Mouse (Mus musculus): ENCODE results near the gene Fam240a. TPM values are rescaled to one million over a fixed set of nuclear protein-coding genes. Genes with fewer than 3 reads are reported as not detected.

Fam240a gene
- polyA plus RNA-seq, 1 experiment from 2014 or later: not detected

DNA sequence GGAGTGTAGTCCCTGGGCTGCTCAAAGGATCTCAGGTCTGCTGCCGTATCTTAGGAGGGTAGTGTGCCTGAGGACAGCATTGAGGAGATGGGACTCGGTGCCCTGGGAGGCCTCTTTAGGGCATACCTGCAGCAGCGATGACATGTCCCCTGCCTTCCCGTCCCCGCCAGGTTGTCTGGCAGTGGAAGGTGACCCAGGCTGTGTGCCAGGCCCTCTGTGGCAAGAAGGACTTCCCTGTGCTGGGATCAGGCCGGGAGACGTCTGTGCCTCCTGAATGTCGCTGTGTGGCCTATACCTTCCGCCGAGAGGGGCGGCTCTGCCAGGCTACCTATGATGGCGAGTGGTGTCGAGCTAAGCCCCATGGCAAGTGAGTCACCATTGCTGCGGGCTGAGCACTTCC, 27.7 kb downstream of the Fam240a start:
- Histone ChIP-seq H3K4me2 (replicated peaks) (no peak overlapping the region), H3K4me3 (replicated peaks) (no peak overlapping the region), H3K27ac (no peak overlapping the region), H3K4me1 (replicated peaks) (0 out of 2 replicates have a peak, but pooled peaks cover 4% of the 10 kb centered on the region), H3K36me3 (no peaks in the 10 kb centered on the region), H3K9ac (replicated peaks) (no peak overlapping the region), H3K27me3 (peaks cover 2% of the 10 kb centered on the region; the same call in 1 of the 2 replicates), H3K9me3 (no peaks in the 10 kb centered on the region)
- no peak for ATAC-seq
- WGBS: 87% methylated on average over 14 of the region's 14 CpGs

DNA sequence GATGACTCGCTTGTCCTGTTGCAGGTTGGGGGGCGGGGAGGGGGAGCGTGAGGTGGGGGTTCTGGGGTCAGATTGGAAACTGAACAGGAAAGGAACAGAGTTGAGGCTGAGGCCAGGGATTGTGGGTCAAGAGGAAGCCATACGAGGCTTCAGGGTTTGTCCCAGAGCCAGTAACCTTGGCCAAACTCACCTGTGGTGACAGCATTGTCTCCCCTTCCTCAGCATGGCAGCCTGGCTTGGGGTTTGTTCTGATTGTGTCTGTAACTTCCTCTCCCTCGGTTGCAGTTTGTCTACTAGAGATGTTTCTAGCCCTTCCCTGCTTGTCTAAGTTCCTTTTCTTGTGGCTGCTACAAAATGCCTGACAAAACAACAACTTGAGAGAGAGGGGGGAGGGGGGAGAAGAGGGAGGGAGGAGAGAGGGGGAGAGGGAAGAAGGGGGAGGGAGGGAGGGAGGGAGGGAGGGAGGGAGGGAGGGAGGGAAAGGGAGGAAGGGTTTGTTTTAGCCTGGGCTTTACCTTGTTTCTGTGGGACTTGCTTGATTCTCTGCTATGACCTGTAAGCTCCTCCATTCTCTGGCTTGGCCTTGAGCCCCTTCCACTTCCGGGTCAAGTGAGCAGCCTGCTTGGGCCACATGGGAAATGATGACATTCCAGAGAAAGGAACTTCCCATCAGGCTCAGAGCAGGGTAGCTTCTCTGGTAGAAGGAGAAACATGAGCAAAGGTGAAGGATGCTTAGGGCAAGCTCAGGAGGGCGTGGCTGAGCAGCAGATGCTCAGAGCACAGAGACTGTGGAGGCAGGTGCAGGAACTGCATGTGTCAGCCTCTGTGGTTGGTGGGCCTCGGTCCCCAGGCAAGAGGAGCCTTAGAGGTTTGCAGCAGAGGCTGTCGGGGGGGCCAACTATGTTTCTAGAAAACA, 29.0 kb downstream of the Fam240a start:
- H3K4me1 ChIP-seq (replicated peaks): 0 out of 2 replicates have a peak, but pooled peaks cover 4% of the 10 kb centered on the region
- 71% methylated on average over 9 of the region's 9 CpGs for WGBS
- H3K27ac ChIP-seq: no peak overlapping the region

DNA sequence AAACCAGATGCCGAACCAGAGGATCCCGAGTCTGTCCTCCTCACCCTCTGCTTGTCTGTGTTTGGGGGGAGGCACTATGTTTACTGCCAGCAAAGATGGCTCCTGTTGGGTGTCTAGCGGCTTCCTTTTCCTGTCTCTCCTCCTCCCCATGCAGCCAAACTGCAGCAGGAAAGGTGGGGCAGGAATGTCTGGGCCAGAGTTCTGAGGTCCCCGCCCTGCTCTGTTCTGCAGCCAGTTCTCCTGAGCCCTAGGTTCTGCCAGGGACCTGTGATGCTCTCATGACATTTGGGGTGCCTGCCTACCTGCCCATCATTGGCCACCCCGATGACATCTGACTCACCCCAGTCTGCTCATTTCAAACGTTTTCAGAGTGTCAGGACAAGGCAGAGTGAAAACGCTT, 34.7 kb downstream of the Fam240a start:
- ATAC-seq: no peak
- 78% methylated on average over 7 of the region's 7 CpGs for WGBS
- H3K36me3 ChIP-seq: no peaks in the 10 kb centered on the region
- peaks cover 12% of the 10 kb centered on the region for H3K4me1 ChIP-seq (replicated peaks)
- H3K27ac ChIP-seq: no peak overlapping the region
- H3K9ac ChIP-seq (replicated peaks): no peak overlapping the region
- peaks cover 49% of the 10 kb centered on the region for H3K27me3 ChIP-seq
- no peaks in the 10 kb centered on the region for H3K9me3 ChIP-seq
- no peak overlapping the region for H3K4me3 ChIP-seq (replicated peaks)
- no peak overlapping the region for H3K4me2 ChIP-seq (replicated peaks)

More for the DNA sequence above, 29.0 kb downstream of the Fam240a start:
- Histone ChIP-seq H3K4me2 (replicated peaks) (no peak overlapping the region), H3K27me3 (no peaks in the 10 kb centered on the region), H3K4me3 (replicated peaks) (no peak overlapping the region), H3K9me3 (no peaks in the 10 kb centered on the region), H3K36me3 (no peaks in the 10 kb centered on the region), H3K9ac (replicated peaks) (no peak overlapping the region)
- no peak for ATAC-seq

DNA sequence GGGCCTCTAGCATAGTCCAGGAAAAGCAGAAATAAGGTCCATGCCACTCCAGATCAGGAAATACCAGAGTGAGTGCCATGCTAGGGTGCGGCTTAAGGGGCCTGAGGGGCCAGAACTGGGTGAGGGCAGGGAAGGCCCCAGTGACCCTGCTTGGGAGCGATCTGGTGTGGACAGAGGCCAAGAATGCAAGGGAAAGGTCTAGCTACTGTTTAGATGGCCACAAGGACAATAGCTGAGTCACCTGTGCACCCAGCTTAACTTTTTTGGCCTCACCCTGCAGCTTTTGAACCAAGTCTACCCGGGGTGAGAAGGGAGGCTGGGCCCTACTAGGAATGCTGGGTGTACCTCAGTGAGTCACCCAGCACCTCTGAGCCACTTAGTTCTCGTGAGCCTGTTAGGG, 35.9 kb downstream of the Fam240a start:
- H3K4me1 ChIP-seq (replicated peaks): peaks cover 12% of the 10 kb centered on the region
- H3K27me3 ChIP-seq: peaks cover 49% of the 10 kb centered on the region
- WGBS: 80% methylated on average over 4 of the region's 4 CpGs
- no peak overlapping the region for H3K27ac ChIP-seq
- no peak for ATAC-seq
- H3K4me2 ChIP-seq (replicated peaks): peak overlapping the region; percentile 77
- H3K9ac ChIP-seq (replicated peaks): no peak overlapping the region
- H3K4me3 ChIP-seq (replicated peaks): peak overlapping the region; percentile 45
- H3K36me3 ChIP-seq: no peaks in the 10 kb centered on the region
- no peaks in the 10 kb centered on the region for H3K9me3 ChIP-seq

DNA sequence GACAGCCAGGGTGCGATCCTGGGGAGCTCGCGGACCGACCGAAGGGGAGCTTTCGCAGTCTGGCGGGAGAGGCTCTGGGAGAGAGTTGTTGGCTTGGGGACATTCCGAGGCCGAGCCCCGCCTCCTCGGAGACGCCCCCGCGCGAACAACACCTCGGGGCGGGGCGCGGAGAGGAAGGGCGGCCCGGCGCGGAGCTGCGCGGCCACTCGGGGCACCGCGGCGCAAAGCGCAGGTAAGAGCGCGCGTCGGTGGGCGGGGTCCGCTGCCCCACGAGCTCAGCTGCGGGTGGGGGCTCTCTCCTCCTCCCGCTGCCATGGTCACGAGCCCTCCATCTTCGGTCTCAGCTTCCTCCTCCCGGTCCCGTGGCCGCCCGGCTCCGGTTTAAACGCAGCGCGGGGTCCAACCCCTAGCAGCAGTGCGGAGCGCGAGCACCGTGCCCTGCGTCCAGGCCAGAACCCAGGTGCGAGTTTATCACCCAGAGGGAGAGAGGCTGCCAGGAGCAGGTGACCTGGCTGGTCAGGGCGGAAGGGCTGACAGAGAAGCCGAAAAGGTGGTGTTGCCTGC, 36.6 kb downstream of the Fam240a start, which contains the start of gene Tmie:
Tmie (minus strand) TSS at position 116 of the 564 bp plus-strand sequence.
- peaks cover 18% of the 10 kb centered on the region for H3K4me1 ChIP-seq (replicated peaks)
- no peak for ATAC-seq
- H3K27me3 ChIP-seq: peaks cover 49% of the 10 kb centered on the region
- H3K9ac ChIP-seq (replicated peaks): peak within 1 kb of the TSS; percentile 54
- H3K27ac ChIP-seq: no peak within 1 kb of the TSS
- H3K9me3 ChIP-seq: no peaks in the 10 kb centered on the region
- no peaks in the 10 kb centered on the region for H3K36me3 ChIP-seq
- H3K4me3 ChIP-seq (replicated peaks): peak within 1 kb of the TSS; percentile 45
- H3K4me2 ChIP-seq (replicated peaks): peak within 1 kb of the TSS; percentile 77
- under 1% methylated on average over 52 of the region's 57 CpGs for WGBS

DNA sequence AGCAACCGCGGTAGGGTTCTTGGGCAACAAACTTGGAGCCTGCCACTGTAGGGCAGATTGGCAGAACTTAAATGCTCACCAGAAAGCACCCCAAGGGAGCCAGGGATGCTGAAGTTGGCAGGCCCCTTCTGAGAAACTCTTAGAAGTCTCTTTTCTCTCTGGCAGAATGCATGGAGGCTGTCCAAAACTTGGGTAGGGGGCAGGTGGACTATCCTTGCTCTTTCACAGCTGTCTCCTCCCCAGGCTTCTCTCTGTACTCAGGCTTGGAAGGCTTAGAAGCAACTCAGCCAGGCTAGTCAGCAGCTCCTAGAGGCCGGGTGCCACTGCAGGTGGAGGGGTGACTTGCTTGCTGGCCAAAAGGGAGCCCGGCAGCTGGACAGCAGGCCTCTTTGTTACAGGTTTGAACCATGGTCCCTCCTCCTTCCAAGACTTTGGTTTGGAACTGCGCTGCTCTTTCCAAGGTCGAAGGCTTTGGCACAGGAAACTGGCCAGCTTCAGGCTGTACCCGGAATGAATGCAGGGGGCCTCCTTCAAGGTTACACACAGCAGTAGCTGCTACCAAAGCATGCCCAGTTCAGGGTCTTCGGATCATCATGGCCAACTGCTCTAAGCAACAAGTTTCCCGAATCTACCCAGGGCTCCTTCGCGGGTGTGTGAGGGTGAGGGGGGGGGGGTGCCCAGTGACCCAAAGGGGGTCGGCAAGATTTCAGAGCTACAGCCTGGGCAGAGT, 37.3 kb downstream of the Fam240a start, which contains the start of gene Als2cl:
Als2cl (plus strand) TSS at position 680 of the 730 bp plus-strand sequence.
- 11% methylated on average over 12 of the region's 12 CpGs for WGBS
- Histone ChIP-seq H3K9ac (replicated peaks) (peak within 1 kb of the TSS; percentile 54), H3K4me1 (replicated peaks) (peaks cover 25% of the 10 kb centered on the region), H3K4me3 (replicated peaks) (peak within 1 kb of the TSS; percentile 45), H3K27me3 (peaks cover 49% of the 10 kb centered on the region), H3K27ac (no peak within 1 kb of the TSS), H3K36me3 (no peaks in the 10 kb centered on the region), H3K4me2 (replicated peaks) (peak within 1 kb of the TSS; percentile 77), H3K9me3 (no peaks in the 10 kb centered on the region)
- ATAC-seq: no peak

DNA sequence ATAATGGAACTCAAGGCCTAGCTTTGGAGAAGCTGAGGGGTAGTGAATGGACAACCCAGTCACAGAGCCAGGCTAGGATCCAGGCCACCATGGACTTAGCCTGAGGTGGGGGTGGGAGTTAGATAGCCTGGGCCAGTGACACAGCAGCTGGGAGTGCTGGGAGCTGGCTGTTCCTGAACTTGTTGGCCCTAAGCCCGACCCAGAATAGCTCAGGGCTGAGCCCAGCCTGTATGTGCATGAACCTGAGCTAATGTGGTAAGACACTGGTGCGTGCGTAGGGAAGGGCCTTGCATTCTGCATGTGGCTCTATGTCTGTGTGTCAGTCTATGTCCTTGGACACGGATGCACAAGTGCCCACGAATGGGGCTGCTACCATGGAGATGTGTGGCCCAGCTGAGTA, 38.8 kb downstream of the Fam240a start:
- peaks cover 60% of the 10 kb centered on the region for H3K27me3 ChIP-seq
- no peak overlapping the region for H3K4me3 ChIP-seq (replicated peaks)
- H3K4me2 ChIP-seq (replicated peaks): no peak overlapping the region
- H3K27ac ChIP-seq: no peak overlapping the region
- H3K9ac ChIP-seq (replicated peaks): no peak overlapping the region
- H3K9me3 ChIP-seq: no peaks in the 10 kb centered on the region
- 93% methylated on average over 5 of the region's 5 CpGs for WGBS
- peaks cover 36% of the 10 kb centered on the region for H3K4me1 ChIP-seq (replicated peaks)
- no peak for ATAC-seq
- no peaks in the 10 kb centered on the region for H3K36me3 ChIP-seq

DNA sequence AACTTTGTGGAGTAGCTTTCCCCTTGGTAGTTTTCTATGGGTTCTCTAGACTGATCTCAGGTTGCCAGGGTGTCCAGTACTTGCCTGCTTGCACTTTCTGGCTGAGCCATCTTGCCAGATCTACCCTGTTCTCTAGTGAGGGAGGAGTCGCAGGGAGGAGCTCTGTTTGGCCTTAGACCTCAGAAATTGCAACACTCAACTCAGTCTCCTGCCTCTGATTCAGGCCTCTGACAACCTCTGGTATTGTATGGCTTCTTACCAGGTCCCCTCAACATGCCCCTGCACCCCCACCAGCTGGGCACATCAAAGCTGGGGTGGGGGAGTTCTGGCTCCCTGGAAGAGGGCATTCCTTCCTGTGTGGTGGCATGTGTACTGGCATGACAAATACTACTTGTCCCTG, 39.3 kb downstream of the Fam240a start:
- 79% methylated on average over 1 of the region's 1 CpGs for WGBS
- Histone ChIP-seq H3K9me3 (no peaks in the 10 kb centered on the region), H3K4me1 (replicated peaks) (peaks cover 36% of the 10 kb centered on the region), H3K4me2 (replicated peaks) (no peak overlapping the region), H3K4me3 (replicated peaks) (no peak overlapping the region), H3K36me3 (no peaks in the 10 kb centered on the region), H3K9ac (replicated peaks) (no peak overlapping the region), H3K27me3 (peaks cover 63% of the 10 kb centered on the region), H3K27ac (no peak overlapping the region)
- ATAC-seq: no peak

DNA sequence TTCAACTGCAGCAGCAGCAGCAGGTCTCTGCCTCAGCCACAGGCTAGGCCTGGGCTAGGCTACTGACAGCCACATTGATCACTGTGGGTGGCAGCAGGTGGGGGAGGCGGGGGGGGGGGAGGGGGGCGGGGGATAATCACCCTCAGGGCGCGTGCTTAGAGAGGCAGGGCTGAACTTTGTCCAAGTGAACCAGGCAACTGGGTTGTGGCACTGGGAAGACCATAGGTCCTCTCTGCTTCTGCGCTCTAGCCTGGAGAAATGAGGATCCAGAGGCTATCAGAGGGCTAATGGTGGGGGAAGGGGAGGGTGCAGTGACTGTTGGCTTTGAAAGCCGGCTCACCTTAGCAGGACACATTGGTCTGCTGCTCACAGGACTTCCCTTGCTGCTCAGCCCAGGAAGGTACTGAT, 41.4 kb downstream of the Fam240a start:
- H3K27ac ChIP-seq: 0 out of 2 replicates have a peak overlapping the region, but pooled peaks have one; percentile 62
- peaks cover 46% of the 10 kb centered on the region for H3K27me3 ChIP-seq
- H3K36me3 ChIP-seq: no peaks in the 10 kb centered on the region
- ATAC-seq: peak; percentile 53
- H3K9me3 ChIP-seq: no peaks in the 10 kb centered on the region
- no peak overlapping the region for H3K4me3 ChIP-seq (replicated peaks)
- no peak overlapping the region for H3K9ac ChIP-seq (replicated peaks)
- H3K4me1 ChIP-seq (replicated peaks): peaks cover 31% of the 10 kb centered on the region
- WGBS: 42% methylated on average over 2 of the region's 6 CpGs
- H3K4me2 ChIP-seq (replicated peaks): no peak overlapping the region

DNA sequence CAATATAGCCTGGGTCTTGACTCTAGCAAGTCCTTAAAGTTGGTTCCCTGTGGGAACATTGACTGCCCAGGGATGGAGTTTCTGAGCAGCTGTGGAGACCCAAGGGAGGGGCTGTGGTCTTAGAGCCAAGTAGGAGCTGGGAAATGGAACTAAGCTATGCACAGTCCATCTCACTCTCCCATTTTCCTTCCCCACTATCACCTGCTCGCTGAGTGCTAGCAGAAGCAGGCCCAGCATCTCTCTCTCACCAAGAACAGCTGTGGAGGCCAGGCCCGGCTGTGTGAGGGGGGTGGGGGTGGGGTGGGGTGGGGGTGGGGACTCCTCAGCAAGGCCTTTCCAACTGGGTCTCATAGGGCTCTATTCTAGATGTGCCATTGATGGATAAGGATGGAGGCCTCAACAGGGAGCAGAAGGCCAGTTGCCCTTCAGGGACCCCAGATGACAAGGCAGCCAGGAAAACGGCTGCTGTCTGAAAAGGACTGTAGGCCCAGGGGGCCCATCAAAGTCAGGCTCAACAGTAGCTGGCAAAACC, 41.9 kb downstream of the Fam240a start:
- no peaks in the 10 kb centered on the region for H3K9me3 ChIP-seq
- peak overlapping the region; percentile 62; the same call in 1 of the 2 replicates for H3K27ac ChIP-seq
- H3K4me3 ChIP-seq (replicated peaks): no peak overlapping the region
- WGBS: 11% methylated on average over 3 of the region's 3 CpGs
- peaks cover 40% of the 10 kb centered on the region for H3K27me3 ChIP-seq
- H3K36me3 ChIP-seq: no peaks in the 10 kb centered on the region
- peak; percentile 48 for ATAC-seq
- peaks cover 26% of the 10 kb centered on the region for H3K4me1 ChIP-seq (replicated peaks)
- H3K9ac ChIP-seq (replicated peaks): no peak overlapping the region
- peak overlapping the region; percentile 58; the same call in 1 of the 2 replicates for H3K4me2 ChIP-seq (replicated peaks)
